Mouse (Mus musculus) midbrain, embryonic 11.5 days (tissue): ENCODE results near the gene Rprd1b. TPM values are rescaled to one million over a fixed set of nuclear protein-coding genes. Genes with fewer than 3 reads are reported as not detected.
A peak's percentile ranks its signal among the peaks of the same experiment; 100 is the strongest.

ENCODE experiments used
- ATAC-seq: fragments of 200-750 bp; cut with Nextera tagmentation; 2 replicates; pipeline ENCODE4 v1.8.0; 2017; ENCODE audit warnings: moderate TSS enrichment, moderate library complexity; ENCODE audit not compliant: low FRiP score
- DNase-seq: peaks from one replicate; pipeline ENCODE4 v3.0.0; 2015; ENCODE audit warnings: low spot score; ENCODE audit errors: missing footprints
- H3K27ac ChIP-seq: fragments of 300-500 bp; sonication (generic); 2 replicates; pipeline ENCODE4 v1.5.1; 2014; ENCODE audit warnings: low read depth, low read length
- H3K27me3 ChIP-seq: fragments of 300-500 bp; sonication (generic); 2 replicates; pipeline ENCODE4 v1.6.1; 2014; ENCODE audit warnings: mild to moderate bottlenecking, low read length, moderate library complexity, mixed read lengths; ENCODE audit not compliant: control insufficient read depth, insufficient read depth
- H3K36me3 ChIP-seq: fragments of 300-500 bp; sonication (generic); 2 replicates; pipeline ENCODE4 v1.6.1; 2014; ENCODE audit warnings: mild to moderate bottlenecking, low read length, moderate library complexity, mixed read lengths; ENCODE audit not compliant: control insufficient read depth, insufficient read depth
- H3K4me1 ChIP-seq: fragments of 300-500 bp; sonication (generic); 2 replicates; pipeline ENCODE4 v1.6.1; 2014; ENCODE audit warnings: low read length; ENCODE audit not compliant: control insufficient read depth, insufficient read depth
- H3K4me2 ChIP-seq: fragments of 300-500 bp; sonication (generic); 2 replicates; pipeline ENCODE4 v1.6.1; 2014; ENCODE audit warnings: mild to moderate bottlenecking, moderate library complexity
- H3K4me3 ChIP-seq: fragments of 300-500 bp; sonication (generic); 2 replicates; pipeline ENCODE4 v1.5.1; 2014; ENCODE audit warnings: low read depth, low read length
- H3K9ac ChIP-seq: fragments of 300-500 bp; sonication (generic); 2 replicates; pipeline ENCODE4 v1.6.1; 2014; ENCODE audit warnings: low read length
- H3K9me3 ChIP-seq: fragments of 300-500 bp; sonication (generic); 2 replicates; pipeline ENCODE4 v1.6.1; 2016; ENCODE audit warnings: low read length; ENCODE audit not compliant: control insufficient read depth
- WGBS: fragments of 180-500 bp; shearing (Covaris S2); extraction: QIAGEN DNeasy Blood & Tissue Kit; methylation state at CpG from one replicate; pipeline ENCODE4 v1.1.7; 2014; 5-methylcytosine and 5-hydroxymethylcytosine counted together
- polyA plus RNA-seq: library from polyadenylated mRNA; unstranded; fragments of >200 nt; fragmentation: Nextera tagmentation; extraction: Ambion mirVana; gene quantifications from 2 replicates; pipeline ENCODE4 v1.2.1, GENCODE M21; 2014

Gene Rprd1b
- polyA plus RNA-seq, result 64.9 and 68.1 TPM in 2 replicates

- Histone ChIP-seq H3K27ac (peak within 1 kb of the TSS; percentile 85), H3K36me3 (no peaks in the 10 kb centered on the region), H3K9me3 (no peaks in the 10 kb centered on the region), H3K4me3 (peak within 1 kb of the TSS; percentile 62), H3K4me2 (peak within 1 kb of the TSS; percentile 67), H3K27me3 (no peaks in the 10 kb centered on the region), H3K4me1 (peaks cover 26% of the 10 kb centered on the region), H3K9ac (peak within 1 kb of the TSS; percentile 77)
- DNase-seq (peak; percentile 100), ATAC-seq (peak; percentile 95)
- WGBS, result under 1% methylated on average over 50 of the region's 52 CpGs
These were observed at the start of gene Rprd1b, which contains the start of gene Tti1 for GRCm38 (mm10) chr2:158028354-158028863. Rprd1b (plus strand) TSS chr2:158028497. Tti1 (minus strand) TSS chr2:158028433.

GRCm38 (mm10) chr2:157979241-157979640 lies 49.1 kb upstream of the Rprd1b start:
- H3K9ac ChIP-seq, result no peak overlapping the region
- H3K27me3 ChIP-seq, result no peaks in the 10 kb centered on the region
- no peak overlapping the region for H3K27ac ChIP-seq
- ATAC-seq (no peak), DNase-seq (no peak)
- no peaks in the 10 kb centered on the region; the same call in 1 of the 2 replicates for H3K36me3 ChIP-seq
- 68% methylated on average over 5 of the region's 5 CpGs for WGBS
- H3K4me2 ChIP-seq, result no peak overlapping the region
- H3K4me3 ChIP-seq, result no peak overlapping the region
- peaks cover 16% of the 10 kb centered on the region for H3K4me1 ChIP-seq
- H3K9me3 ChIP-seq, result no peaks in the 10 kb centered on the region

- Histone ChIP-seq H3K4me3 (no peak overlapping the region), H3K27me3 (no peaks in the 10 kb centered on the region), H3K9me3 (no peaks in the 10 kb centered on the region), H3K36me3 (no peaks in the 10 kb centered on the region; the same call in 1 of the 2 replicates), H3K9ac (no peak overlapping the region), H3K4me2 (no peak overlapping the region), H3K27ac (no peak overlapping the region), H3K4me1 (no peaks in the 10 kb centered on the region)
- WGBS, result 86% methylated on average over 3 of the region's 3 CpGs
- no peak for ATAC-seq
- no peak for DNase-seq
These were observed 45.6 kb upstream of the Rprd1b start for GRCm38 (mm10) chr2:157982727-157983126.

GRCm38 (mm10) chr2:157983276-157983675 lies 45.0 kb upstream of the Rprd1b start:
- H3K4me3 ChIP-seq, result no peak overlapping the region
- no peak overlapping the region for H3K27ac ChIP-seq
- H3K4me1 ChIP-seq, result no peaks in the 10 kb centered on the region
- ATAC-seq (no peak), DNase-seq (no peak)
- H3K27me3 ChIP-seq, result no peaks in the 10 kb centered on the region
- 86% methylated on average over 4 of the region's 4 CpGs for WGBS
- H3K36me3 ChIP-seq, result no peaks in the 10 kb centered on the region; the same call in 1 of the 2 replicates
- H3K9ac ChIP-seq, result no peak overlapping the region
- no peak overlapping the region for H3K4me2 ChIP-seq
- no peaks in the 10 kb centered on the region for H3K9me3 ChIP-seq

- H3K4me3 ChIP-seq, result no peak overlapping the region
- DNase-seq (peak; percentile 69), ATAC-seq (no peak)
- no peak overlapping the region for H3K4me2 ChIP-seq
- no peak overlapping the region for H3K27ac ChIP-seq
- no peak overlapping the region for H3K9ac ChIP-seq
- no peaks in the 10 kb centered on the region for H3K27me3 ChIP-seq
- no peaks in the 10 kb centered on the region for H3K9me3 ChIP-seq
- 91% methylated on average over 4 of the region's 4 CpGs for WGBS
- no peaks in the 10 kb centered on the region for H3K4me1 ChIP-seq
- no peaks in the 10 kb centered on the region; the same call in 1 of the 2 replicates for H3K36me3 ChIP-seq
These were observed 42.7 kb upstream of the Rprd1b start for GRCm38 (mm10) chr2:157985611-157986010.

- Histone ChIP-seq H3K36me3 (no peaks in the 10 kb centered on the region; the same call in 1 of the 2 replicates), H3K27ac (no peak overlapping the region), H3K27me3 (no peaks in the 10 kb centered on the region), H3K4me3 (no peak overlapping the region), H3K9ac (no peak overlapping the region), H3K9me3 (no peaks in the 10 kb centered on the region), H3K4me1 (no peaks in the 10 kb centered on the region), H3K4me2 (no peak overlapping the region)
- WGBS, result 93% methylated on average over 6 of the region's 6 CpGs
- DNase-seq (no peak), ATAC-seq (no peak)
These were observed 42.1 kb upstream of the Rprd1b start for GRCm38 (mm10) chr2:157986235-157986634.

- Histone ChIP-seq H3K27me3 (no peaks in the 10 kb centered on the region), H3K9ac (no peak overlapping the region), H3K27ac (no peak overlapping the region), H3K4me2 (no peak overlapping the region), H3K4me3 (no peak overlapping the region), H3K36me3 (0 out of 2 replicates have a peak, but pooled peaks cover 2% of the 10 kb centered on the region), H3K9me3 (no peaks in the 10 kb centered on the region), H3K4me1 (no peaks in the 10 kb centered on the region)
- WGBS, result 88% methylated on average over 7 of the region's 7 CpGs
- DNase-seq (peak; percentile 28), ATAC-seq (no peak)
These were observed 39.7 kb upstream of the Rprd1b start for GRCm38 (mm10) chr2:157988416-157989190.

GRCm38 (mm10) chr2:157989946-157990345 lies 38.4 kb upstream of the Rprd1b start:
- Histone ChIP-seq H3K4me1 (no peaks in the 10 kb centered on the region), H3K4me2 (no peak overlapping the region), H3K27ac (no peak overlapping the region), H3K9ac (no peak overlapping the region), H3K27me3 (no peaks in the 10 kb centered on the region), H3K9me3 (no peaks in the 10 kb centered on the region), H3K4me3 (no peak overlapping the region), H3K36me3 (0 out of 2 replicates have a peak, but pooled peaks cover 2% of the 10 kb centered on the region)
- WGBS, result 95% methylated on average over 2 of the region's 2 CpGs
- ATAC-seq (no peak), DNase-seq (peak; percentile 57)

- DNase-seq, result peak; percentile 68
- H3K27me3 ChIP-seq, result no peaks in the 10 kb centered on the region
- WGBS, result 83% methylated on average over 6 of the region's 6 CpGs
- no peaks in the 10 kb centered on the region for H3K4me1 ChIP-seq
- no peak overlapping the region for H3K9ac ChIP-seq
- 0 out of 2 replicates have a peak, but pooled peaks cover 2% of the 10 kb centered on the region for H3K36me3 ChIP-seq
- H3K27ac ChIP-seq, result no peak overlapping the region
- H3K9me3 ChIP-seq, result no peaks in the 10 kb centered on the region
- H3K4me2 ChIP-seq, result no peak overlapping the region
- no peak overlapping the region for H3K4me3 ChIP-seq
- no peak for ATAC-seq
These were observed 37.3 kb upstream of the Rprd1b start for GRCm38 (mm10) chr2:157991026-157991425.
